Mouse (Mus musculus): ENCODE data around the gene Plekhg1. TPM values are rescaled to one million over a fixed set of nuclear protein-coding genes. Genes with fewer than 3 reads are reported as not detected.

Gene Plekhg1
- total RNA-seq (2021), result 9.8 and 11.5 TPM in 2 replicates
- long read RNA-seq, experiment 1, partial matches to known transcripts, result 0 of 4 reads
- long read RNA-seq, experiment 1, other reads (novel, unspliced or antisense), result 4 of 4 reads
- long read RNA-seq, experiment 2, partial matches to known transcripts, result 0 of 6 reads
- long read RNA-seq, experiment 2, other reads (novel, unspliced or antisense), result 5 of 6 reads

DNA sequence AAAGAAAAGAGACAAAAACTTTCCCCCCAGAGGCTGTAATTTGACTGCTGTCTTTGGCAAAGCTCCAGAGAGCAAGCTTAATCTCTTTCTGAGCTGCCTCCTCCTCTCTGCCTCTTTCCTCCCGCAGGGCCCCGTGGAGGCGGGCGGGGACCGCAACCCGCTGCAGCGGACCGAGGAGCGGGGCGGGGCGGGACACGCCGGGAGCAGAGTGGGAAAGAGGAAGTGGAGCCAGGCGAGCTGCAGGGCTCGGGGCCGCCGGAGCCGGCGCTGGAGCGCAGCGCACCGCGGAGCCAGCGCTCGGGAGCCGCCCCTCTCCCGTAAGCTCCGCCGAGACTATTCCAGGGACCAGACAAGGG, at the start of gene Plekhg1:
Plekhg1 (plus strand) TSS at position 217 of the 356 bp plus-strand sequence.
- DNase-seq, result peak; percentile 88

DNA sequence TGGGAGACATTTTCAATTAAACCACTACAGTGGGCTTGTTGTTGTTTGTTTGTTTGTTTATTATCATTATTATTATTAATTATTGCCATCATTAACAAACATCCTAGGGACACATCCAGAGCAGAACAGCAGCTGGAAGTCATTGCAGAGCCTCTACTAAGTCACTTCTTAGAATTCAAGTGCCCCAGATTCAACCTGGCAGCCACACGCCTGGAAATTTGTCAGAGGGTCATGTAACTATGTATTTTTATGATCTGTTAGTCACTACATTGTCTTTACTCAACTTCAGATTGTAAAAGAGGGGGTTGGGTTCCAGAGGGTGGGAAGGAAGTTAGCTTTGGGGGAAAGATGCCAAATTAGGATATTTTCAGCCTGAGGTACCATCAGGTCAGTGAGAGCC, 47.4 kb upstream of the Plekhg1 start:
- no peak for DNase-seq

DNA sequence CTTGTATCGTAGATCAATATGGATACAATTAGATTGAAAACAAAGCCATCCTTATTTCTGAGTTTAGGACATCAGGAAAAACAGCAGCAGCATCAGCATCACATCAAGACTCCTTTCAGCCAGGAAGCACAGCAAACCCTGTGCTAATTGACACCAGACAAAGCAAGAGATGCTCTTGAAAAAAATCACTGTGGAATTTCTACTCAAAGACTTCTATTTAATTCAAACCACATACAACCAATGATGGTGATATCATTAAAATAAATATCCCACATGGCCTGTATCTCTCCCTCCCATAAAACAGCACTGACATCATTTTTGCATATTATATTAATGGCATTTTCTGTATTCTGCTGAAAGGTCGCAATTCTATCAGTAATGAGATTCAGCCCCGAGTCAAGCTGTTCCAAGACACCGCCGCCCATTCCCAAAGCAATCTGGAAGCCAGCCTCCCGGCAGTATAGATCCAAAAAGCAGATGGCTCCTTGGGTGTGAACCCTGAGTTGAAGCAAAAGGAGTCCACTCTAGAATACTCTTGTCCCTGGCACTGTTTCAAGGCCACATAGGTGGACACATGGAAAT, 46.4 kb upstream of the Plekhg1 start:
- no peak for DNase-seq

DNA sequence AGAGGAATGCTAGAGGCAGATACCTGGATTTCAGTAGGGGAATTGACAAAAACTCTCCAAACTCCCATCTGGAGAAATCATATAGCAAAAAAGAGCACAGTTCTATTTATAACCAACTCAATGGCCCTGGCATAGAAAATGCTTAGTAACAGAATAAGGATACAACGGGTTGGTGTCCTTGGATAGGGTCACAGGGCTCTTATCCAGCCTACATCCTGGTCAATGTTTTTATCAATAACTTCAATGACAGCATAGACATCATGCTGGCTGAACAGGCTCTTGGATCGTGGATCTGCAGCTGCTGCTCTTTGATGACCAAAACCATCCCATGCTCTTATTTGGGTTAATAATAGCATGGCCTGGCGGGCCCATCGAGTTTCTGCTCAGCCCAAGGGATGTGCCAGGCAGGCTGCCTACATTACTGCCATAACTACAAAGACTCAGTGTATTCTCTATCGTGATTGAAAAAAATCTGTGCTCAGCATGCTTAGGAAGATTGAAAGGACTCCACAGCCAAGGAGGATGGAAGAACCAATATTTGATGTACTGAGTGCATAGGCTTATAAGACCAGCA, 44.7 kb upstream of the Plekhg1 start:
- no peak for DNase-seq

DNA sequence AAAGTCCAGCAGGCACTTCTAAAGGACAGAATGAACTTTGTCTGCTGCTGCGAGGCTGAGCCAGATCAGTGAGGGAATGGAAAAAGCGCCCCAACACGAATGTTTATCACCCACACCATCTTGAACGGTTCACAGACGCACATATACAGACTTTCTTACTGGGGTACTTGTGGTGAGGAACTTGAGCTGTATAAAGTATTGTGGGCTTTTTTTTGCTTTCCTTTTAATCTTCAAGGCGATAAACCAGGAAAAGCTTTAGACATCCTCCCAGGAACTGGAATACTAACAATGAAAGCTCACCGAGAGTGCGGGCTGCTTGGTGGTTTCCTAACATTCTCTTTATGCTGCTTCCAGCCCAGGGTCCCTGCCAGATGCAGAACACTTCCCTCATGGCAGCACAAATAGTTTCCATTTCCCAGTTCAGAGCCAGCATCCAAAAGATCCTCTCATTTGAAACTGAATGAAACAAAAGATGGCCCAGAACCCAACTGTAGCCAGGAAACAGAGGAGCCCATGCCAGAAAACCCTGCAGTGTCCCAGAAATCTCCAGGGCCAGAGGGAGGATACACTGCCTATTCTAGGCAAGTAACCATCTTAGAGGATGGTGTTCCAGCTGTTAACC, 43.3 kb upstream of the Plekhg1 start:
- peak; percentile 17 for DNase-seq

DNA sequence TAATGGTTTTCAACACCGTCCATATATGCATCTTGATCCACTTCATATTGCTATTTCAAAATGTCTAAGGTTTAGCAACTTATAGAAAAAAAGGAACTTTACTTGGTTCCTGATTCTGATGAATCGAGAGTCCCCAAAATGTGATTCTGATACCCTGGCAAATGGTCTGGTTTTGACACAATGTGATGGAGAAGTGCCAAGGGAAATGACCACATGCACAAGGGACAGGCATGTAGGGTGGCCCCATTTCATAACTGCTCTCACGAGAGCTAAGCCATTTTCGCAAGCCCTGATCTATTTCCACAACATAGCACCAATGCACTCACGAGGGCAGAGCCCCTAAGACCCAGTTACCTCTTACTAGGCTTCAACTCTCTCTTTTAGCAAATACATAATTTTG, 42.7 kb upstream of the Plekhg1 start:
- DNase-seq, result no peak

DNA sequence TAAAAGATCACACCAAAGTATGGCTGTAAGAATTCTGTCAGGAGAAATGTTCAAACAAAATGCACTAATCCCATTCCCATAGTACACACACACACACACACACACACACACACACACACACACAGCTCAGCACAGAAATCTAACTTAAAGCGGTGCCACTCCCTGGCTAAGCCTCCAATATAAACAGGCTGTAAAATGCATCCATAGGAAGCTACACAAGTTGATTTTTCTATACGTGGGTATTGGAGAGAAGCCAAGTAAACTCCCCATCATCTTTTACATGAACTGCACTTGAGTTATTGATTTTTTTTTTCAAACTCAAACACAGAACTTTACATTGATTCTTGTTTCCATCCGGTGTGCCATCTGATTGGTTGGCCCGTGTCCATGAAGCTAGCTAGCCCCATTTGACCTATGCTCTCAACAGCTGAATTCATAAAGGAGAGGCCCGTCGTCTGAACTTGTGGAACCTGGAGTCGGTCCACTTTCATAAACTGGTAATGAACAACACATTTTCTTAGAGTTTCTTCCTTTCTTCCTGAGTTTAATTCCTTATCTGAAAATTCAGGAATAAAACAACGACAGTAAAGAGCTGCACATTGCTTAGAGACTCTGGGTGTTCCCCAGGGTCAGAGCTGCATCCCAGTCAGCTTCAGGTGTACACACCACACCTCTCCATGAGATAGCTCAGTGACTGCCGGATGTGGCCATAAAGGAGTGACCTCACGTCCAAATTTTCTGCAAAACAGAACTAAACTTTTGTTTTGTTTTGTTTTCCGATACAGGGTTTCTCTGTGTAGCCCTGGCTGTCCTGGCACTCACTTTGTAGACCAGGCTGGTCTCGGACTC, 39.7 kb upstream of the Plekhg1 start:
- DNase-seq, result no peak

DNA sequence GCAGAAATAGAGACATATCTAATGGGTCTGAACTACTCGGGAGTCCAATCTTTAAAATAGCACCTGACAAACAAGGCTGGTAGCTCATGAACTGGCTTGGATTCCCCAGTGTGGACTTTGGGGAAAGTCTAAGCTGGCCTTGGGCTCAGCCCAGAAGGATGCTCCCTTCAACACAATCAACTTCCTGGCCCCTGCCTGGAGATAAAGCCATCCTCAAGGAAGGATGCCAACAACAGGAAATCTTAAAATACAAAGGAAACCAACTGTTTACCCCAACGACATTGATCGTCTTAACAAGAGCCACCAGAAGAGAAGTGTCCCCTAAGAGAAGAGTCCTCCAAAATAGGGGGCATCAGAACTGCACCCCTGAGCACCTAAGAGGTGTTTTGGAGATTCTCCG, 38.3 kb upstream of the Plekhg1 start:
- no peak for DNase-seq

DNA sequence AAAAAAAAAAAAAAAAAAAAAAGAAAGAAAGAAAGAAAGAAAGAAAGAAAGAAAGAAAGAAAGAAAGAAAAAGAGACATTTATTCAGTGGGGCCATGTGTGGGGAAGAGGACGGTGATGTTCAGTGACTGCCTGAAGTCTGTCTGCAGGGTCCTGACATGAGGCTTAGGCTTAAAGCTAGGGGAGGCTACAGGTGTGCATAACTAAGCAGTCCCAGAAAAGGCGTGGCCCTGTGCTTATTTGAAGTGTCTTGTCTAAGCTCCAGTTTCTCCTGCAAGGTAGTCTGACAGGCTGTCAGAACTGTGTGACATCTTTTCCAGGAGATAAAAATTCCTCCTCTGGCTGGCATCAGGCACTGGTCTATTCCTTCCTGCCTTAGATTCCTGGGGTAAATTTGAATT, 37.6 kb upstream of the Plekhg1 start:
- DNase-seq, result no peak

DNA sequence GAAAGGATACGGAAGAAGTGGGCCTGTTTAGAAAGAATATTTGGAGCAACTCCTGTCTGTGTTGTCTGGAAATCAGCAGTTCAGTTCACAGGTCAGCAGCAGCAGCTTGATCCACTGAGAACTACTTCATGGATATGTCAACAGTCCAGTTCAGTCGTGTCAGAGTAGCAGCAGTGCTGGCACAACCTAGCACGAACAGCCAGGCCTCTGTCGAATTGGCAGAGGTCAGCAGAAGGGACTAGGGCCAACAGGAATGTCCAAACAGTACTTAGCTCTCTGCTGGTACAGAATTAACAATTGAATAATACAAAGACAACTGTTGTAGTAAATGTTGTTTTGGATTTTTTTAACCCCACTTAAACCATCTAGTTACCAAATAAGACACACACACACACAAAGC, 33.9 kb upstream of the Plekhg1 start:
- peak; percentile 9 for DNase-seq

DNA sequence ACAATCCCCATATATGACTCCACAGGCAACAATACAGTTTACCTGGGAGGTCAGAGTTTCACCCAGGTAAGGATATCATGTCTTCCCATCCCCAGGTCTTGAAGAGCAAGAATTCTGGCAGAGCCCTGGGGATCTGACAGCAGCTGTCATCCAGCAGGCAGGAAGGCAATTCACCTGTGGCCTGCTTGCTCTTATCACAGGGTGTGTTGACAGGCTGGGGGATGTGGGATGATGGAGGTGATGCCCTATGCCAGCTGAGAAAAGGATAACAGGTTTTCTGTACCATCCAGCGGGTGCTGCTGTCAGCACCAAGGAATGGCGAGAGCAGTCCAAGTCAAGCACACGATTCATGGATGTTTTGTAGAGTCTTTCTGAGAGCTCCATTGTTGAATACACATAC, 30.1 kb upstream of the Plekhg1 start:
- DNase-seq, result no peak

DNA sequence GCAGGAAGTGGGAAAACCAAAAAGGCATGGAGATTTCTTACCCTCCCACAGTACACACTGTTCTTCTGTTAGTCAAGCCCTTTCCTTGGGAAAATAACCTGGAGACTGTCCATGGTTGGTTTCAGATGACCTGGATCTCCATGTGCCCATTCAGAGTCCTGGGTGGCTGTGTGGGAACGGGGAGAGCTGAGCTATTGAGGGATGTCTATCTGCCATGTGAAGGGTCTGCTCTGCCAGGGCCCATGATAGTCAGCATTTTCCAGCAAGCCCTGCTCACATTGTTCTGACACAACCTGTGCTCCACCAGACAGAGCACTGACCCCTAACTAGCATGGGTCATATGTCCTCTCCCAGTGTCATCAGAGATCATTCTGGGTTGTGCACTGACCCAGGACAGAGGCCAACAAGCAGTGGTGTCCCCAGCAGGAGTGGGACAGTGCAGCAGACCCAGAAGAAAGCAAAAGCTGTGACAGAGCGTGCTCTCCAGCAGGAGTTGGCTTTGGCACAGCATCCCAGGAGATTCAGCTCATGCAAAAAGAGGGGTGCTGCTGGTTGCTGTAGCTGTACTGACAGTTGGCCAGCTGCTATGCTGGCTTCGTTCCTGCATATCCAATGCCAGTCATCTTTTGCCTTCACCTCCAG, 24.7 kb upstream of the Plekhg1 start:
- peak; percentile 31 for DNase-seq

DNA sequence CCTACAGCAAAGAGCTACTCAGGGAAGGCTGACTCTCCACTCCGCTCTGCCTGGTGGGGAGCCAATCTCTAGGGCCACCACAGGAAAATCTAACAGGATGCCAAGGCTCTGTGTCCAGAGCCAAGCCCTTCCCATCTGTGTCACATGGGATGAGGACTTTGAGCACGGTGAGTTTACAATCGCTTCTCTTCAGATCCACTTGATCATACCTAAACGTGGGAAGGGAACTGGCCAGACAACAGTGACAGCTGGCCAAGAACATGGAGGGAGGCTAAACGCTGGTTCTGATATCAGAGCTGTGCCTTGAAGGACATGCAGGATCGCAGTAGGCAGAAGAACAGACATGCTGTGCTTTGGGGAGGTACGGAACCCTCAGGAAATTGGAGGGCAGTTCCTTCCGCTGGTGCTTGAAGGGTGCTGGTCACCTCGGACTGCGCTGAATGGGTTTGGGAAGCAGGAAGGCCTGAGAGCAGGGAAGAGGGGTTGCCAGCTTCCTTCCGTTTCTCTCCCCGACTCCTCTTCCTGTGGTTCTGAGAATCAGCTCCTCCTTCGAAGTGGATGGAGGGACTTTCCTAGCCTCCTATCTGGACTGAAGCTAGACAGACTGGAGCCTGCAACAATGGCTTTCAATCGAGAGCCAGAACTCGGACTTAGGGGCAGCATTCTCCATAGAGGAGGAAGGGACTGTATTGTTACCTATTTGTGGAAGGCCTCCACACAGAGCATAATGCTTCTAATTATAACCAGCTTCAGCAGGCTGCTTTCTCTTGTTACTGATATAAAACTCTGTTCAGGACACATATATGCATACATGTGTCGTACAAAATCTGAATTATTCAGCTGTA, 21.9 kb upstream of the Plekhg1 start:
- peak; percentile 52 for DNase-seq

DNA sequence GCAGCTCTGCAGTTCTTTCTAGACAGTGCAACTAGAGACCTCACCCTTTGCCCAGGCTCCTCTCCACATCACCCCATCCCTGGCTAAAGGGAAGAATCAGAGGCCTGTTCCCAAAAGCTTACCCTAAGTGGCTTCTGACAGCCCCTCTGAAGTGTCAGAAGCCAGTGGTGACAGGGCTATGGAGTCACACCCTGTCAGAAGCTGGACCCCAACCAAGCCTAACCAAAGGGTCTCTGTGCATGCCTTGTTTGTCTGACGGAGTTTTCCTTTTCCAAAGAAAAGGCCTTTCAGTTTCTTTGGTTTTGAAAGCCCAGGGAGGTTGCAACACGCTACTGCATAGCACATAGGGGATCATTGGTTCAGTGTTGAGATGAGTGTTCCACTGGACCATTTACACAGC, 19.9 kb upstream of the Plekhg1 start:
- no peak for DNase-seq

DNA sequence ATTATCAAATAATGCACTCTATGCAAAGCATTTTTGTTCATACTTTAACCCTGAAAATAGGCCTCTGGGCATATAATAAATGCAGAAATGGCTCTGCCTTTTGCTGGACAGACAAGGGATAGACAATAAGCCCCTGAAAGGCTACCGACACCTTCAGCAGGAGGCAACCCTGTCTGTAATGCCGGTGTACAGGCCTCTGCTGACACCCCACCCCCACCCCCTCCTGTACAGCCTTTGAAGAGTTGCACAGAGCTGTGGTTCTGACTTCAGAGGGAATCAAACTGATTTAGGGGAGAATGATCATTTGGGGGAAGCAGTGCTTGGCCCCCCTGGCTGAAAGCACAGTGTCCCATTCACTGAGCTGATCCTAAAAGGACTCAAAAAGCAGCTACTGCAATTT, 17.8 kb upstream of the Plekhg1 start:
- DNase-seq, result no peak

DNA sequence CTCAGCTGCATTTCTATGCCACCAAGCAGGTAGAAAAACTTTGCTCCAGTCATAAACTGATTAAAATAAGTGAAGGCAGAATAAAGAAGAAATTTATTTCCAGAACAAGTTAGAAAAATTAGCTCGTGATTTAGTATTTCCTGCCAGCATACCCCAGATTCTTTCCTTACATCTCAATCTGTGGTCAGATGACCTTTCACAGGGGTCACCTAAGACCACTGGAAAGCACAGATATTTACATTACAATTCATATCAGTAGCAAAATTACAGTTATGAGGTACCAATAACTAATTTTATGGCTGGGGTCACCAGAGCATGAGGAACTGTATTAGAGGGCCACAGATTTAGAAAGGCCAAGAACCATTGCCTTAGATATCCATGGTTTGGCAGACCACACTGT, 15.5 kb upstream of the Plekhg1 start:
- DNase-seq, result no peak

DNA sequence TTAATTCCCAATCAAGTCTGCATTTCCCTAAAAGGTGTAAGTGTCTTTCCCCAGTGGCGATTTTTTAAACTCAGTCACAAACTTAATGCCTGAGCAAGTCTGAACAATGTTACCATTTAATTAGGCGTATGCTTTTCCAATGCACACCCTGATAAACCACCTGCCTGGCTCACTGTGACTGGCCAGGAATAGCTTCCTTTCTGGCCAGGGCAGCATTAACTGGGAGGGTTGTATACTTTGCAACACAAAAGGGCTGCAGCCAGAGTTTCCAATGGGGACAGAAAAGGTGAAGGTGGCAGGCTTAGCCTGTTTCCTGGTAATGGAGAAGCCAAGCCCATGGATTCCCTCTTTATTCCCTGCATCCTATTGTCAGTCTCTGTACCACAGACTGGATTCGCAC, 10.5 kb upstream of the Plekhg1 start:
- no peak for DNase-seq

DNA sequence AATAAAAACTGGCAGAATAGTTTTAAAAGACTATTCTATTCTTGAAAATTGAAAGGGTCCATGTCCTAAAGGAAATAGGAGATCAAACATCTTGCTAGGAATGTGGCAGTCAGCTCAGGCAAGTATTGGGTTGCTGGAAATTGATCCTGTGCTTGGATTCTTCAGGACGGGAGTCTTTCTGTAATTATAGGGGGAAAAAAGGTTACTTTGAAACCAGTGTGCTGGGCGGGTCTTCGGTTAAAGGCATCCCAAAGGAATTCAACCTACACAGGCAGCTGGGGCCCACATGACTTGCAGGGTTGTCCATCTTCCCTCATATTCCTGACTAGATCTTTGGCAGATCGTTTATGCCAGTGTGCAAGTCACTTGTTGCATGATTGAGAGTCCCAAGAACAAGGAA, 9.8 kb upstream of the Plekhg1 start:
- DNase-seq, result no peak

DNA sequence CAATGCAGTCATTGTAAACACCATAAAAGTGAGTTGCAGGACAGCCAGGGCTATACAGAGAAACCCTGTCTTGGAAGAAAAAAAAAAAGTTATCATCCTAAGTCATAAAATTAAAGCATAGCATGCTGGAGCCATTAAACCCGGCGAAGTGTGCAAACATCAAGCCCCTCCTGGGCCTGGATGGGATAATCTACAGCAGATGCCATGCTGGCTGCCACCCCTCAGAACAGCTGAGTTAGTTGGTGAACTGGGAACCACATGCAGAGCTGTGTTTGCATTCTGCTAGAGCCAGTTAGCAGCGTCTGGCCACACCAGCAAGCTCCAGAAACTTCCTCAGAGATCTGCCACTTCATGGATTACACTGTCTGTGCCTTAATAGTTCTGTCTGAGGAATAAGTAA, 3.1 kb upstream of the Plekhg1 start:
- DNase-seq, result no peak

DNA sequence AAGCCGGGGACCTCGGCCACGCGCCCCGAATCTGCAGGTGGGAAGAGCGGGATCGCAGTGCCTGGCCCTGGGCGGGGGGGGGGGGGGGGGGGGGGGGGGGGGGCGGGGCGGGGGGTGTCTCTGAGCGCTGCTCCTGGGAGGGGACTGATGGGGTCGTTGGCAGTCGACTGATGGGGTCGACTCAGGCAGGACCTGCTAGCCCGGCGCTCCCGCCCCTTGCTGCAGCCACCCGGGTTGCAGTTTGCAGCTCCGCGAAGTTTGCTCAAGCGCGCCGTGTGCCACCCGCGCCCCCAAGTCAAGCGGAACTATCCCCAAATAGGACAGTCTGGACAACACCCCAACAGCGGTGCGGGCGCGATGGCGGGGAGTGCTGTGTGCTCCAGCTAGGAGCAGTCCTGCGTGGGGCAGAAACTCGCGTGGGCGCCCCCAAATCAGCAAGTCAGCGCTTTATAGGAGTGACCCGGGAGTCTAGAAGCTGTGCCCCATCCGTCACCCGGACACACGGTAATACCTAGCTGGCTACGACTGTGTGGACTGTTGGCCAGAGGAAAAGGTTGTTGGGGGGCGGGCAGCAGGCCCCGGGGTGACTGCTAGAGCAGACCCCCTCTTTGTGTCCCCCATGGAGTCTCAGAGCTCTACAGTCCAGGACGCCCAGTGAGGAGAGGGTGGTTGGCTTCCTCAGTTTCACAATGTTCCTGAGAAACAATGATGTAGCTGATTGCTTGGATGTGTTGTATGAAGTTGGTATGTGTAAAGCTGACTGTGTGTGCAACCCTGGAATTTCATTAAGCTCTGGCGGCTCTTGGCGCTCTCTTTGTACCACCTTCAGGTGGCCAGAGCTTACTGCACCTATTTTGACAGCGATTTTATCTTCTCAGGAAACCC, 582 bp downstream of the Plekhg1 start:
- peak; percentile 53 for DNase-seq

Measured in adrenal gland, postnatal 14 days (tissue).